Mouse (Mus musculus) midbrain, embryonic 11.5 days (tissue): ENCODE measurements around the gene Nfe2. TPM values are rescaled to one million over a fixed set of nuclear protein-coding genes. Genes with fewer than 3 reads are reported as not detected.

Experiments used
- ATAC-seq: fragments of 200-750 bp; cut with Nextera tagmentation; 2 replicates; pipeline ENCODE4 v1.8.0; 2017; ENCODE audit warnings: moderate TSS enrichment, moderate library complexity; ENCODE audit not compliant: low FRiP score
- DNase-seq: peaks from one replicate; pipeline ENCODE4 v3.0.0; 2015; ENCODE audit warnings: low spot score; ENCODE audit errors: missing footprints
- H3K27ac ChIP-seq: fragments of 300-500 bp; sonication (generic); 2 replicates; pipeline ENCODE4 v1.5.1; 2014; ENCODE audit warnings: low read depth, low read length
- H3K27me3 ChIP-seq: fragments of 300-500 bp; sonication (generic); 2 replicates; pipeline ENCODE4 v1.6.1; 2014; ENCODE audit warnings: mild to moderate bottlenecking, low read length, moderate library complexity, mixed read lengths; ENCODE audit not compliant: control insufficient read depth, insufficient read depth
- H3K36me3 ChIP-seq: fragments of 300-500 bp; sonication (generic); 2 replicates; pipeline ENCODE4 v1.6.1; 2014; ENCODE audit warnings: mild to moderate bottlenecking, low read length, moderate library complexity, mixed read lengths; ENCODE audit not compliant: control insufficient read depth, insufficient read depth
- H3K4me1 ChIP-seq: fragments of 300-500 bp; sonication (generic); 2 replicates; pipeline ENCODE4 v1.6.1; 2014; ENCODE audit warnings: low read length; ENCODE audit not compliant: control insufficient read depth, insufficient read depth
- H3K4me2 ChIP-seq: fragments of 300-500 bp; sonication (generic); 2 replicates; pipeline ENCODE4 v1.6.1; 2014; ENCODE audit warnings: mild to moderate bottlenecking, moderate library complexity
- H3K4me3 ChIP-seq: fragments of 300-500 bp; sonication (generic); 2 replicates; pipeline ENCODE4 v1.5.1; 2014; ENCODE audit warnings: low read depth, low read length
- H3K9ac ChIP-seq: fragments of 300-500 bp; sonication (generic); 2 replicates; pipeline ENCODE4 v1.6.1; 2014; ENCODE audit warnings: low read length
- H3K9me3 ChIP-seq: fragments of 300-500 bp; sonication (generic); 2 replicates; pipeline ENCODE4 v1.6.1; 2016; ENCODE audit warnings: low read length; ENCODE audit not compliant: control insufficient read depth
- WGBS: fragments of 180-500 bp; shearing (Covaris S2); extraction: QIAGEN DNeasy Blood & Tissue Kit; methylation state at CpG from one replicate; pipeline ENCODE4 v1.1.7; 2014; 5-methylcytosine and 5-hydroxymethylcytosine counted together
- polyA plus RNA-seq: library from polyadenylated mRNA; unstranded; fragments of >200 nt; fragmentation: Nextera tagmentation; extraction: Ambion mirVana; gene quantifications from 2 replicates; pipeline ENCODE4 v1.2.1, GENCODE M21; 2014

Nfe2 gene
- polyA plus RNA-seq, 1 experiment from 2014 or later = 6.9 TPM

- no peaks in the 10 kb centered on the region for H3K36me3 ChIP-seq
- ATAC-seq = no peak
- no peaks in the 10 kb centered on the region for H3K27me3 ChIP-seq
- 16% methylated on average over 5 of the region's 5 CpGs for WGBS
- H3K9me3 ChIP-seq = no peaks in the 10 kb centered on the region
- peak overlapping the region; percentile 99 for H3K27ac ChIP-seq
- peaks cover 84% of the 10 kb centered on the region for H3K4me1 ChIP-seq
- peak overlapping the region; percentile 14; the same call in 1 of the 2 replicates for H3K4me2 ChIP-seq
- peak overlapping the region; percentile 47 for H3K9ac ChIP-seq
- no peak overlapping the region for H3K4me3 ChIP-seq
- DNase-seq = peak; percentile 86
Measured at GRCm38 (mm10) chr15:103301547-103302340, 43.5 kb upstream of the Nfe2 start.

GRCm38 (mm10) chr15:103301046-103301445, 42.8 kb upstream of the Nfe2 start:
- H3K9me3 ChIP-seq = no peaks in the 10 kb centered on the region
- peaks cover 85% of the 10 kb centered on the region for H3K4me1 ChIP-seq
- H3K27ac ChIP-seq = peak overlapping the region; percentile 99
- H3K9ac ChIP-seq = peak overlapping the region; percentile 75
- ATAC-seq (no peak), DNase-seq (peak; percentile 91)
- WGBS = 20% methylated on average over 2 of the region's 2 CpGs
- no peaks in the 10 kb centered on the region for H3K27me3 ChIP-seq
- H3K36me3 ChIP-seq = no peaks in the 10 kb centered on the region
- no peak overlapping the region for H3K4me3 ChIP-seq
- H3K4me2 ChIP-seq = peak overlapping the region; percentile 60; the same call in 1 of the 2 replicates

- Histone ChIP-seq H3K4me3 (peak overlapping the region; percentile 27), H3K27ac (peak overlapping the region; percentile 99), H3K4me1 (peaks cover 85% of the 10 kb centered on the region), H3K27me3 (no peaks in the 10 kb centered on the region), H3K4me2 (peak overlapping the region; percentile 60), H3K9ac (peak overlapping the region; percentile 75), H3K36me3 (no peaks in the 10 kb centered on the region), H3K9me3 (no peaks in the 10 kb centered on the region)
- 0% methylated on average over 2 of the region's 2 CpGs for WGBS
- DNase-seq = no peak
- ATAC-seq = peak; percentile 3; the same call in 1 of the 2 replicates
Measured at GRCm38 (mm10) chr15:103300560-103300959, 42.4 kb upstream of the Nfe2 start.

GRCm38 (mm10) chr15:103300067-103300471, 41.9 kb upstream of the Nfe2 start:
- ATAC-seq (peak; percentile 79), DNase-seq (peak; percentile 97)
- 2% methylated on average over 18 of the region's 18 CpGs for WGBS

GRCm38 (mm10) chr15:103299644-103300043, 41.4 kb upstream of the Nfe2 start:
- 21% methylated on average over 8 of the region's 8 CpGs for WGBS
- peak overlapping the region; percentile 60 for H3K4me2 ChIP-seq
- 0 out of 2 replicates have a peak, but pooled peaks have one; percentile 1 for ATAC-seq

More at GRCm38 (mm10) chr15:103300067-103300471, 41.9 kb upstream of the Nfe2 start:
- H3K4me2 ChIP-seq = peak overlapping the region; percentile 60
- peaks cover 86% of the 10 kb centered on the region for H3K4me1 ChIP-seq
- peak overlapping the region; percentile 75 for H3K9ac ChIP-seq
- no peaks in the 10 kb centered on the region for H3K27me3 ChIP-seq
- no peaks in the 10 kb centered on the region for H3K36me3 ChIP-seq
- H3K4me3 ChIP-seq = peak overlapping the region; percentile 27
- H3K27ac ChIP-seq = peak overlapping the region; percentile 99
- no peaks in the 10 kb centered on the region for H3K9me3 ChIP-seq

GRCm38 (mm10) chr15:103298861-103299616, 40.8 kb upstream of the Nfe2 start:
- H3K4me2 ChIP-seq = peak overlapping the region; percentile 60; the same call in 1 of the 2 replicates

More at GRCm38 (mm10) chr15:103299644-103300043, 41.4 kb upstream of the Nfe2 start:
- DNase-seq = peak; percentile 91
- H3K27ac ChIP-seq = peak overlapping the region; percentile 99
- peak overlapping the region; percentile 75 for H3K9ac ChIP-seq
- H3K4me3 ChIP-seq = peak overlapping the region; percentile 27
- H3K9me3 ChIP-seq = no peaks in the 10 kb centered on the region
- H3K36me3 ChIP-seq = no peaks in the 10 kb centered on the region
- H3K27me3 ChIP-seq = no peaks in the 10 kb centered on the region
- H3K4me1 ChIP-seq = peaks cover 85% of the 10 kb centered on the region

GRCm38 (mm10) chr15:103298026-103298425, 39.8 kb upstream of the Nfe2 start:
- Histone ChIP-seq H3K4me2 (no peak overlapping the region), H3K27ac (peak overlapping the region; percentile 5; the same call in 1 of the 2 replicates), H3K36me3 (no peaks in the 10 kb centered on the region; the same call in 1 of the 2 replicates), H3K4me3 (no peak overlapping the region), H3K27me3 (no peaks in the 10 kb centered on the region), H3K9me3 (no peaks in the 10 kb centered on the region), H3K4me1 (peaks cover 68% of the 10 kb centered on the region), H3K9ac (peak overlapping the region; percentile 4; the same call in 1 of the 2 replicates)
- ATAC-seq = no peak
- WGBS = 67% methylated on average over 3 of the region's 3 CpGs
- no peak for DNase-seq

More at GRCm38 (mm10) chr15:103298861-103299616, 40.8 kb upstream of the Nfe2 start:
- Histone ChIP-seq H3K4me3 (no peak overlapping the region), H3K9me3 (no peaks in the 10 kb centered on the region), H3K4me1 (peaks cover 78% of the 10 kb centered on the region), H3K27ac (peak overlapping the region; percentile 99), H3K36me3 (no peaks in the 10 kb centered on the region), H3K9ac (peak overlapping the region; percentile 75), H3K27me3 (no peaks in the 10 kb centered on the region)
- ATAC-seq = no peak
- DNase-seq = peak; percentile 81
- WGBS = 79% methylated on average over 5 of the region's 5 CpGs

- no peaks in the 10 kb centered on the region for H3K27me3 ChIP-seq
- no peaks in the 10 kb centered on the region for H3K9me3 ChIP-seq
- H3K4me2 ChIP-seq = no peak overlapping the region
- 0 out of 2 replicates have a peak overlapping the region, but pooled peaks have one; percentile 24 for H3K9ac ChIP-seq
- DNase-seq (no peak), ATAC-seq (no peak)
- WGBS = 73% methylated on average over 6 of the region's 6 CpGs
- no peak overlapping the region for H3K4me3 ChIP-seq
- H3K27ac ChIP-seq = peak overlapping the region; percentile 5; the same call in 1 of the 2 replicates
- H3K36me3 ChIP-seq = peaks cover 5% of the 10 kb centered on the region; the same call in 1 of the 2 replicates
- peaks cover 61% of the 10 kb centered on the region for H3K4me1 ChIP-seq
Measured at GRCm38 (mm10) chr15:103297313-103297712, 39.1 kb upstream of the Nfe2 start.
